Mouse (Mus musculus) E14TG2a.4 (cell line): ENCODE data around the gene Abca2.

Experiments
- CTCF ChIP-seq: conservative IDR thresholded peaks from 2 replicates; pipeline ENCODE4 v1.5.1; 2014; ENCODE audit warnings: low read length
- NANOG ChIP-seq: IDR thresholded peaks from 2 replicates; pipeline ENCODE4 v1.6.1; 2014; ENCODE audit warnings: borderline replicate concordance, low read length, mixed read lengths
- POU5F1 ChIP-seq: IDR thresholded peaks from 2 replicates; pipeline ENCODE4 v1.6.1; 2014; ENCODE audit warnings: low read length, borderline replicate concordance

GRCm38 (mm10) chr2:25477541-25477940 lies 49.0 kb downstream of the Abca2 start:
- TF ChIP-seq CTCF (no peak), NANOG (no peak), POU5F1 (no peak)
